Mouse (Mus musculus) left cerebral cortex, postnatal 4 days (tissue): ENCODE measurements at regions not wholly inside any gene's neighbourhood (a gene's known extent, or its start where the extent isn't known, plus 50 kb on each side); places are given as distances from the start of the nearest gene placed in this dataset.
A peak's percentile ranks its signal among the peaks of the same experiment; 100 is the strongest.

Experiments used
- DNase-seq: peaks from one replicate; pipeline ENCODE4 v3.0.0-alpha.2; 2022
- intact Hi-C: fragments of 180-260 bp; cut with DNase I; formaldehyde crosslinking; loops from one replicate; pipeline ENCODE4 v1.15.1; 2025

DNA sequence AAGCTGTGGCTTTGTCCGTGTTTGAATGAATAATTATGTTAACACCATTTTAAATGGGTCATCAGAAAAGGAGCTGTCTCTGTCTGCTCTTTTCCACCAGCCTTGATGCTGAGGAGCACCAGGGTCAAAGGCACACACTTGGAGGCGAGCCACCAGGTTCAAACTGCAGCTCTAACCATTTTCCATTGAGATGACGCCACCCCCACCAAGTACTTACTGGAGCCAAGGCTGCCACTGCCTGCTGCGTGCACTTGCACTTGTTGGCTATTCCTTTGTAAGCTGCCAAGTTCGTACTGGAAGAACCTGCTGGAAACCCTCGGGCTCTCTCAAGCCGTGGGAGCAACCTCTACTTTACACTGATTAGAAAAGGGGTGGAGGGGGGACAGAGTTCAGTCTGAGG lies 154.5 kb downstream of the H2al1j start:
- peak; percentile 57 for DNase-seq
- intact Hi-C loops, result no loop called here

- intact Hi-C loops, result no loop called here
- no peak for DNase-seq
These were observed 159.0 kb downstream of the H2al1j start for GRCm38 (mm10) chrX:11486588-11486987.

- intact Hi-C loops, result no loop called here
These were observed 160.3 kb downstream of the H2al1j start for GRCm38 (mm10) chrX:11487876-11488275.

GRCm38 (mm10) chrX:11490146-11490693 lies 162.6 kb downstream of the H2al1j start:
- intact Hi-C loops, result no loop called here
- no peak for DNase-seq

More at GRCm38 (mm10) chrX:11487876-11488275, 160.3 kb downstream of the H2al1j start:
- DNase-seq, result no peak

GRCm38 (mm10) chrX:11491235-11491634 lies 163.6 kb downstream of the H2al1j start:
- DNase-seq, result no peak
- intact Hi-C loops, result no loop called here

GRCm38 (mm10) chrX:11491676-11492391 lies 164.2 kb downstream of the H2al1j start:
- intact Hi-C loops, result no loop called here
- peak; percentile 25 for DNase-seq

- peak; percentile 53 for DNase-seq
- intact Hi-C loops, result no loop called here
These were observed 166.1 kb downstream of the H2al1j start for GRCm38 (mm10) chrX:11493526-11494245.

DNA sequence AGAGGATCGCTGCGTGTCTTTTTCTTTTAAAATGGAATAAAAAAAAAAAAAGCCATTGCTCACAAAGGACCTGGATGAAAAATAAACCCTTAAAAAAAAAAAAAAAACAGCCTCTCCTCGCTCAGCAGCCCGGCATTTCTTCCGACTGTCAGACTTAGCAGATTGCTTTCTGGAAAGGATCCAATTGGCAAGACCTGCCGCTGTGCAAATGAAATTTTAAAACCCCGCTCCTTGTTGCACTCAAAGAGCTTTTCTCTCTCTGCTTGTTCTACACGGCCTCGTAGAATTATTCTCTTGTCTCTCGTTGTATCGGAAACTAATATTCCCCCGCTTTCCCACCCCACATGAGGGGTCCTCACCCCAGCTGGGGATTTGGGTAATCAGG lies 166.6 kb downstream of the H2al1j start:
- intact Hi-C loops, result no loop called here
- peak; percentile 31 for DNase-seq

DNA sequence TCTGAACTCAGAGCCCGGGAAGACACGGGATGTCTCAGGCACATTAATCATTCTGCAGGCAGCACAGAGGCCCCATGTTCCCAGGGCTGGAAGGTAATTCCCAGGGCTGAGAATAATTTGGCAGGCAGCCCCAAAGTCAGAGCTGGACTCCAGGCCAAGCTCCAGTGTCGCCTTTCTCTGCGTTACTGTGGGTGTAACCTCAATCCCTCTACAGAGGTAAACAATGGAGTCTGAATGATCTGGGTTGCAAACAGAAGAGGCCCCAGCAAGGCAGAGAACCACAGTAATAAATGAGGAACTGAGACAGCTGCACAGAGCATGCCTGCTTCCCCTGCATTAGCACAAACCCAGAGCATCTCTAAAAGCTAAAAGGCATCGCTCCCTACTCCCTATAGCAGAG lies 184.8 kb downstream of the H2al1j start:
- intact Hi-C loops, result no loop called here
- DNase-seq, result no peak

GRCm38 (mm10) chrX:11512928-11513327 lies 185.3 kb downstream of the H2al1j start:
- intact Hi-C loops, result no loop called here
- no peak for DNase-seq

DNA sequence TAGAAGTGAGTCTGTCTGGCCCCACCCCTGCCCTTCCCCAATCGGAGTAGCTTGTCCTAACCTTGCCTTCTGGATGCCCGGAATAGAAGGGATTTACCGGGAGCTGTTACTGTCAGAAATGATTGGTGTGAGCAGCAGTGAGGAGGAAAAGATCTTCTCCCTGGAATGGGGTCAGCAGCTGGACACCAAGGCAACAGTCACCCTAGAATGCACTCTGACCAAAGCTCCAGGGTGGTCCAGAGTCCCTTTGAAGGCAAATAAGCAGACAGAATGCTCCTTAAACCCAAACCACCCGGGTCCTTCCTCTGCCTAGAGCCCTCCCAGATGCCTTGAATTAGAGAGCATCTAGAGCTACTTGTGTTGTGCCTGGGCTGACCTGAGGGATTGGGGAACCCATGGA lies 196.2 kb downstream of the H2al1j start:
- intact Hi-C loops, result no loop called here
- no peak for DNase-seq

DNA sequence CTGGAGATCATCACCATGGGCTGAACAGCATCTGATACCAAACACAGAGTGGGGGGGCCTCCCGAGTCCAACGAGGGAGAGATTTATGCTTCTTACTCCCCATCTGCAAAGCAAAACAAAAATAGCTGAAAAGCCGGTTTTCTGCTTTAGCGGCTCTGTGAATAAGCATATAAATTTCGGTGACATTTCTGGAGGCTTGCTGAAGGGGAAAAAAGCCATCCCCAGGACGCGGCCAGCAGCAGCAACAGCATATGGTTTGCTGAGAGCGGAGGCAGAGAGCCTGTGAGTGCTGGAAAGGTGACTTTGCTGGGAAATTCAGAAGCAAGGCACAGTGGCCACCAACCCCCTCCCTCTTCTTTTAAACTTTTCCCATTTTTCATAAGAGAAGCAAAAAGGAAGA lies 197.7 kb downstream of the H2al1j start:
- no peak for DNase-seq

GRCm38 (mm10) chrX:11528589-11528988 lies 201.0 kb downstream of the H2al1j start:
- intact Hi-C loops, result no loop called here
- DNase-seq, result no peak

More for the DNA sequence above, 197.7 kb downstream of the H2al1j start:
- intact Hi-C loops, result no loop called here

- peak; percentile 27 for DNase-seq
- intact Hi-C loops, result no loop called here
These were observed 201.6 kb downstream of the H2al1j start for GRCm38 (mm10) chrX:11529221-11529620.

DNA sequence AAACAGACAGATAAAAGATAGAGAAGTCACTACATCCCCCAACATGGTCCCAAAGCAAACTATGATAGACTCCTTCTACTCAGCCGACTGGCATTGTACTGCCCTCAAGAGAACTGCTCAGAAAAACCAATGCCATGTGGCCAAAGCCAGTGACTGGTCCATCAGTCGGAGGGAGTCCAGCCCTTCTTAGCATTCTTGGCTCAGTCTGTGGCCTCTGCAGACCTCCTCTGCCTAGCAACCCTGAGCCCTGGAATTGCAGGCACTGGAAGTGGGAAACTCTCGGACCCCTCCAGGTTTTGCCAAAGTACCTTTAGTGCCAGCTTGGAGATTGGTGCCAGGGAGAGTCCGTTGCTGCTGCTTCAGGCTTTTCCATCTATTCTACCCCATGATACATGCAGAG lies 205.2 kb downstream of the H2al1j start:
- DNase-seq, result peak; percentile 20
- intact Hi-C loops, result no loop called here

DNA sequence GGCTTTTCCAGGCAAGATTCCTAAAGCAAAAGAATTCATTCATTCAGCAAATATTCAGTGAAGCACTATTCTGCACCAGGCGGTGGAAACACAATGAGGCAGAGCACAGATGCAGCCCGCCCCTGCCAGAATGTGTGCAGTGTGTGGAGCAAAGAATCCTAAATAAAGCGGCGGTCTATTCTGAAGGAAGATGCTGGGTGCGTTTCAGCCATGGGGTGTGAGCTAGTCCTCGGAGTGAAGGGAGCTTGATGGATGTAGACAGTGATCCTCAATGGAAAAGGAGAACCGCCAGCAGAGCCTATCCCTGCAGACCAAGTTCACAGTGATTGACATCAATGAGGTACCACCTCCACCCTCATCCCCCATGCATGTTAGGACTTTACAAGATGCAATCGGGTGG lies 206.2 kb downstream of the H2al1j start:
- no peak for DNase-seq
- intact Hi-C loops, result no loop called here

- intact Hi-C loops, result no loop called here
- DNase-seq, result no peak
These were observed 213.4 kb downstream of the H2al1j start for GRCm38 (mm10) chrX:11541011-11541410.

GRCm38 (mm10) chrX:11550164-11550851 lies 222.7 kb downstream of the H2al1j start:
- intact Hi-C loops, result no loop called here
- DNase-seq, result peak; percentile 70

- intact Hi-C loops, result no loop called here
- no peak for DNase-seq
These were observed 224.6 kb downstream of the H2al1j start for GRCm38 (mm10) chrX:11552177-11552576.

DNA sequence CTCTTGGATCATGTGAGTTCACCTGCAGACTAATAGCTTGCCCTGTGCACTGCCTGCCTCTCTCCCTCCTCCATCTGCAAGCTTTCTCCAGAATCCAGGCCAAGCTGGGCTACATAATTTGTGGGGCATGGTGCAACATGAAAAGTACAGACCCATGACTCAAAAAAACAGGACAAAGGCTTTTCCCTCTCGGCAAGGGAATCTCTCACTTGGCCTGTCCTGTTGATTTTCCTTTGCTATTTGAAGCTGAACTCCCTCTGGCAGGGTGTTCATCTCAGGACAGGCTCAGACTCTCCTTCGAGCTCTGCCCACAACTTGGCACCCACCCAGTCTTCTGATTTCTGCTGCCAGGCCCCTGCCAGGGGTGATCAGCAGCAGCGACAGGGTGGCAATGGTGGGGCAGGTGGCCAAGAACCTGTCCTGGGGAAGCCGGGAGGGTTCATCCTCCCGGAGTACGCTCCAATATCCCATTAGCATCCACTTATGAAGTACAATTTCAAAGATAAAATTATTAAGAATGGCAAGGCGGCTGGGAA lies 227.5 kb downstream of the H2al1j start:
- peak; percentile 85 for DNase-seq
- intact Hi-C loops, result no loop called here

GRCm38 (mm10) chrX:11558260-11558659 lies 230.6 kb downstream of the H2al1j start:
- no peak for DNase-seq
- intact Hi-C loops, result no loop called here
